Mouse (Mus musculus): Measurements from ENCODE around the gene Asic2. TPM values are rescaled to one million over a fixed set of nuclear protein-coding genes. Genes with fewer than 3 reads are reported as not detected.

Asic2 gene
- total RNA-seq, 1 experiment from 2014 or later: not detected

GRCm38 (mm10) chr11:81897547-81898354 is 70.5 kb downstream of the Asic2 start:
- ATAC-seq (replicated peaks in 1 of 2; ENCODE audit: insufficient read depth in 1 of 2, low FRiP score in 2 of 2, low TSS enrichment in 1 of 2, low read depth in 1 of 2, poor library complexity in 2 of 2, severe bottlenecking in 2 of 2): no peak

GRCm38 (mm10) chr11:81896511-81896910 is 71.7 kb downstream of the Asic2 start:
- ATAC-seq (replicated peaks in 1 of 2; ENCODE audit: insufficient read depth in 1 of 2, low FRiP score in 2 of 2, low TSS enrichment in 1 of 2, low read depth in 1 of 2, poor library complexity in 2 of 2, severe bottlenecking in 2 of 2): no peak

- no peak for ATAC-seq (replicated peaks in 1 of 2; ENCODE audit: insufficient read depth in 1 of 2, low FRiP score in 2 of 2, low TSS enrichment in 1 of 2, low read depth in 1 of 2, poor library complexity in 2 of 2, severe bottlenecking in 2 of 2)
These were observed 96.6 kb downstream of the Asic2 start for GRCm38 (mm10) chr11:81871506-81872213.

GRCm38 (mm10) chr11:81865661-81866382 is 102.4 kb downstream of the Asic2 start:
- ATAC-seq (replicated peaks in 1 of 2; ENCODE audit: insufficient read depth in 1 of 2, low FRiP score in 2 of 2, low TSS enrichment in 1 of 2, low read depth in 1 of 2, poor library complexity in 2 of 2, severe bottlenecking in 2 of 2): no peak

- no peak for ATAC-seq (replicated peaks in 1 of 2; ENCODE audit: insufficient read depth in 1 of 2, low FRiP score in 2 of 2, low TSS enrichment in 1 of 2, low read depth in 1 of 2, poor library complexity in 2 of 2, severe bottlenecking in 2 of 2)
These were observed 107.8 kb downstream of the Asic2 start, which contains the start of gene 5530401A14Rik for GRCm38 (mm10) chr11:81860250-81860972. TSS of gene 5530401A14Rik (plus strand) at chr11:81860673.

- ATAC-seq (replicated peaks in 1 of 2; ENCODE audit: insufficient read depth in 1 of 2, low FRiP score in 2 of 2, low TSS enrichment in 1 of 2, low read depth in 1 of 2, poor library complexity in 2 of 2, severe bottlenecking in 2 of 2): peak; percentile 88 to 90
These were observed 120.3 kb downstream of the Asic2 start for GRCm38 (mm10) chr11:81847773-81848490.

GRCm38 (mm10) chr11:81845686-81846036 is 122.6 kb downstream of the Asic2 start:
- ATAC-seq (replicated peaks in 1 of 2; ENCODE audit: insufficient read depth in 1 of 2, low FRiP score in 2 of 2, low TSS enrichment in 1 of 2, low read depth in 1 of 2, poor library complexity in 2 of 2, severe bottlenecking in 2 of 2): no peak

- no peak for ATAC-seq (replicated peaks in 1 of 2; ENCODE audit: insufficient read depth in 1 of 2, low FRiP score in 2 of 2, low TSS enrichment in 1 of 2, low read depth in 1 of 2, poor library complexity in 2 of 2, severe bottlenecking in 2 of 2)
These were observed 123.1 kb downstream of the Asic2 start for GRCm38 (mm10) chr11:81845010-81845685.

- ATAC-seq (replicated peaks in 1 of 2; ENCODE audit: insufficient read depth in 1 of 2, low FRiP score in 2 of 2, low TSS enrichment in 1 of 2, low read depth in 1 of 2, poor library complexity in 2 of 2, severe bottlenecking in 2 of 2): no peak
These were observed 127.3 kb downstream of the Asic2 start for GRCm38 (mm10) chr11:81841001-81841400.

- no peak for ATAC-seq (replicated peaks in 1 of 2; ENCODE audit: insufficient read depth in 1 of 2, low FRiP score in 2 of 2, low TSS enrichment in 1 of 2, low read depth in 1 of 2, poor library complexity in 2 of 2, severe bottlenecking in 2 of 2)
These were observed 129.8 kb downstream of the Asic2 start for GRCm38 (mm10) chr11:81838426-81838825.

- no peak for ATAC-seq (replicated peaks in 1 of 2; ENCODE audit: insufficient read depth in 1 of 2, low FRiP score in 2 of 2, low TSS enrichment in 1 of 2, low read depth in 1 of 2, poor library complexity in 2 of 2, severe bottlenecking in 2 of 2)
These were observed 135.9 kb downstream of the Asic2 start for GRCm38 (mm10) chr11:81832381-81832780.

GRCm38 (mm10) chr11:81816531-81816930 is 151.7 kb downstream of the Asic2 start:
- ATAC-seq (replicated peaks in 1 of 2; ENCODE audit: insufficient read depth in 1 of 2, low FRiP score in 2 of 2, low TSS enrichment in 1 of 2, low read depth in 1 of 2, poor library complexity in 2 of 2, severe bottlenecking in 2 of 2): no peak

GRCm38 (mm10) chr11:81814816-81815215 is 153.4 kb downstream of the Asic2 start:
- no peak for ATAC-seq (replicated peaks in 1 of 2; ENCODE audit: insufficient read depth in 1 of 2, low FRiP score in 2 of 2, low TSS enrichment in 1 of 2, low read depth in 1 of 2, poor library complexity in 2 of 2, severe bottlenecking in 2 of 2)

- ATAC-seq (replicated peaks in 1 of 2; ENCODE audit: insufficient read depth in 1 of 2, low FRiP score in 2 of 2, low TSS enrichment in 1 of 2, low read depth in 1 of 2, poor library complexity in 2 of 2, severe bottlenecking in 2 of 2): peak in 1 of 2 experiments; percentile 32; a peak in 1 of 4 replicates
These were observed 161.2 kb downstream of the Asic2 start for GRCm38 (mm10) chr11:81806905-81807659.

- ATAC-seq (replicated peaks in 1 of 2; ENCODE audit: insufficient read depth in 1 of 2, low FRiP score in 2 of 2, low TSS enrichment in 1 of 2, low read depth in 1 of 2, poor library complexity in 2 of 2, severe bottlenecking in 2 of 2): no peak
These were observed 164.7 kb downstream of the Asic2 start for GRCm38 (mm10) chr11:81803544-81803943.

- ATAC-seq (replicated peaks in 1 of 2; ENCODE audit: insufficient read depth in 1 of 2, low FRiP score in 2 of 2, low TSS enrichment in 1 of 2, low read depth in 1 of 2, poor library complexity in 2 of 2, severe bottlenecking in 2 of 2): no peak
These were observed 165.6 kb downstream of the Asic2 start for GRCm38 (mm10) chr11:81802614-81803013.
